Mouse (Mus musculus) heart, embryonic 11.5 days (tissue): ENCODE data around the gene Crocc2. TPM values are rescaled to one million over a fixed set of nuclear protein-coding genes. Genes with fewer than 3 reads are reported as not detected.
A peak's percentile ranks its signal among the peaks of the same experiment; 100 is the strongest.

Source experiments
- ATAC-seq: fragments of 200-750 bp; cut with Nextera tagmentation; replicated peaks from 2 replicates; pipeline ENCODE4 v1.8.0; 2017; ENCODE audit warnings: moderate library complexity; ENCODE audit not compliant: insufficient number of reproducible peaks, low FRiP score, low TSS enrichment
- H3K27ac ChIP-seq: fragments of 300-500 bp; sonication (generic); 2 replicates; pipeline ENCODE4 v1.5.1; 2014; ENCODE audit warnings: mild to moderate bottlenecking, low read depth, low read length
- H3K27me3 ChIP-seq: fragments of 300-500 bp; sonication (generic); 2 replicates; pipeline ENCODE4 v1.6.1; 2014; ENCODE audit warnings: mild to moderate bottlenecking, low read length, mixed read lengths; ENCODE audit not compliant: control insufficient read depth, insufficient read depth
- H3K36me3 ChIP-seq: fragments of 300-500 bp; sonication (generic); 2 replicates; pipeline ENCODE4 v1.6.1; 2014; ENCODE audit warnings: mild to moderate bottlenecking, low read length, moderate library complexity, mixed read lengths; ENCODE audit not compliant: control insufficient read depth, insufficient read depth
- H3K4me1 ChIP-seq: fragments of 300-500 bp; sonication (generic); 2 replicates; pipeline ENCODE4 v1.6.1; 2014; ENCODE audit warnings: low read length; ENCODE audit not compliant: control insufficient read depth, insufficient read depth
- H3K4me2 ChIP-seq: fragments of 300-500 bp; sonication (generic); 2 replicates; pipeline ENCODE4 v1.6.1; 2014; ENCODE audit warnings: mild to moderate bottlenecking, moderate library complexity
- H3K4me3 ChIP-seq: fragments of 300-500 bp; sonication (generic); 2 replicates; pipeline ENCODE4 v1.5.1; 2014; ENCODE audit warnings: low read depth, low read length
- H3K9ac ChIP-seq: fragments of 300-500 bp; sonication (generic); 2 replicates; pipeline ENCODE4 v1.6.1; 2014; ENCODE audit warnings: mild to moderate bottlenecking, low read depth, low read length, moderate library complexity
- H3K9me3 ChIP-seq: fragments of 300-500 bp; sonication (generic); replicated peaks from 2 replicates; pipeline ENCODE4 v1.6.1; 2016; ENCODE audit warnings: low read length; ENCODE audit not compliant: control insufficient read depth
- whole genome bisulfite sequencing: fragments of 180-500 bp; shearing (Covaris S2); extraction: QIAGEN DNeasy Blood & Tissue Kit; methylation state at CpG from one replicate; pipeline ENCODE4 v1.1.7; 2014; ENCODE audit not compliant: insufficient replicate concordance; 5-methylcytosine and 5-hydroxymethylcytosine counted together
- polyA plus RNA-seq: library from polyadenylated mRNA; unstranded; fragments of >200 nt; fragmentation: Nextera tagmentation; extraction: Ambion mirVana; gene quantifications from 2 replicates; pipeline ENCODE4 v1.2.1, GENCODE M21; 2014

The Crocc2 gene
- polyA plus RNA-seq, 1 experiment from 2014 or later = 0.24 TPM

- Histone ChIP-seq H3K4me3 (no peak overlapping the region), H3K4me2 (no peak overlapping the region), H3K27me3 (peaks cover 11% of the 10 kb centered on the region), H3K27ac (no peak overlapping the region), H3K9me3 (no peaks in the 10 kb centered on the region), H3K9ac (no peak overlapping the region), H3K4me1 (no peaks in the 10 kb centered on the region), H3K36me3 (no peaks in the 10 kb centered on the region)
- ATAC-seq = no peak
- WGBS = 75% methylated on average over 6 of the region's 6 CpGs
These were observed 60.7 kb downstream of the Crocc2 start for GRCm38 (mm10) chr1:93229221-93229620.

DNA sequence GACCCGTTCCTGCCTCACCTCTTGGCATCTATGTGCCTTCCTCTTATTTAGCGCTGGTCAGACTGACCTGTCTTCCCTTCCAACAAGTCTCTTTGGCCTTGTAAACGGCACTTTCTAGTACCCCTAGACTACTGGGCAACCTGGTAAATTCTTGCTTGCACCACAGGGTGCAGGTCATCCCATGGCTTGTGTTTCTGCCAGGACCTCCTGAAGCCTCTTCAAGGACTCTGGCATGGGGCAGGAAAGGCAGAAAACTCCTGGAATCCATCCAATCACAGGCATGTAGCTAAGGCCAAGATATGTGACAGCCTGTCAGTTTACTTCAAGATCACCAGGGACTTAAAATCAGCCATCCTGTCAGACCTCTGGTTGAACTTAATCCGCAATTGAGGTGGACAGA lies 61.1 kb downstream of the Crocc2 start:
- Histone ChIP-seq H3K27ac (no peak overlapping the region), H3K36me3 (no peaks in the 10 kb centered on the region), H3K9me3 (no peaks in the 10 kb centered on the region), H3K4me3 (no peak overlapping the region), H3K4me2 (no peak overlapping the region), H3K27me3 (peaks cover 11% of the 10 kb centered on the region), H3K9ac (no peak overlapping the region), H3K4me1 (no peaks in the 10 kb centered on the region)
- WGBS = 68% methylated on average over 4 of the region's 4 CpGs
- ATAC-seq = no peak

DNA sequence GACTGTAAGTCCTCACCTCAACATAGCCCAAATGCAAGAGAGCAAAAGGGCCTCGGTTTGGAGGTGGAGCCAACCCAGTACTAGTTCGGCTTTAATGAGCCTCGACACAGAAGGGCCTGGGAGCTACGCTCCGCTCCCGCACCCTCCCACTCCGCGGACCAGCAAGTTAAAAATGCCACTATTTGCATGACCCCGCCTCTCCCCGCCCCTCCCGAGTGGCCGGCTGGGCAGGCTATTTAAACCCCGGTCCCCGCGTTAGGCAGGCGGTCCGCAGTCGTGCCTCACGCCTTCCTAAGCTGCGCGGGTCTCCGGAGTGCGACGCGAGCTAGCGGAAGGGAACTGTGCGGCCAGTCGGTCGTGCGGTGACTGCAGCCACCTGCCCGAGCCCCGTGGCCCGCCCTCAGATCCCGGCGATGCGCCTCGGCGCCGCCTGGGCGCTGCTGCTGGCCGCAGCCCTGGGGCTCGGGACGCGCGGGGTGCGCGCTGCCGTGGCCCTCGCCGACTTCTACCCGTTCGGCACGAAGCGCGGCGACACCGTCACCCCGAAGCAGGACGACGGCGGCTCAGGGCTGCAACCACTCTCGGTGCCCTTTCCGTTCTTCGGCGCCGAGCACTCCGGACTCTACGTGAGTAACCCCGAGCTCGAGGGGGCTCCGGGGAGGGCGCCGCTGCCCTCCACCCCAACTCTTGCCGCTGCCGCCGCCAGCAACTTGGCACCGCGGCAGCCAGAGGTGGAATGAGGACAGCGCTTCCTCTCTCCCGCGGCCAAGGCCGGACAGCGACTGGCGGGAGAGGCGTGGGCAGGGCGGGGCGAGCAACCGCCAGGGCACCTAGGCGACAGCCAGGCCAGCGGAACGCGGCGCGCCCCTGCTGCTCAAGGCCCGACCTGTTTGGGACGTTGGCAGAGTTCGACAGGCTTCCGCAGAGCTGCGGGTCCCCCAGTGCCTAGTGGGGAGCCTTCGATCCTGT lies 67.3 kb downstream of the Crocc2 start, which contains the start of gene Sned1:
Gene Sned1, plus strand, starts transcription at position 266 of the 969 bp plus-strand sequence.
- ATAC-seq = peak; percentile 82
- under 1% methylated on average over 90 of the region's 100 CpGs for WGBS
- peak within 1 kb of the TSS; percentile 67; the same call in 1 of the 2 replicates for H3K9ac ChIP-seq
- no peaks in the 10 kb centered on the region for H3K36me3 ChIP-seq
- H3K4me3 ChIP-seq = peak within 1 kb of the TSS; percentile 59
- H3K27me3 ChIP-seq = peaks cover 42% of the 10 kb centered on the region
- peak within 1 kb of the TSS; percentile 96 for H3K4me2 ChIP-seq
- no peak within 1 kb of the TSS; the same call in 1 of the 2 replicates for H3K27ac ChIP-seq
- no peaks in the 10 kb centered on the region for H3K9me3 ChIP-seq
- peaks cover 14% of the 10 kb centered on the region; the same call in 1 of the 2 replicates for H3K4me1 ChIP-seq

DNA sequence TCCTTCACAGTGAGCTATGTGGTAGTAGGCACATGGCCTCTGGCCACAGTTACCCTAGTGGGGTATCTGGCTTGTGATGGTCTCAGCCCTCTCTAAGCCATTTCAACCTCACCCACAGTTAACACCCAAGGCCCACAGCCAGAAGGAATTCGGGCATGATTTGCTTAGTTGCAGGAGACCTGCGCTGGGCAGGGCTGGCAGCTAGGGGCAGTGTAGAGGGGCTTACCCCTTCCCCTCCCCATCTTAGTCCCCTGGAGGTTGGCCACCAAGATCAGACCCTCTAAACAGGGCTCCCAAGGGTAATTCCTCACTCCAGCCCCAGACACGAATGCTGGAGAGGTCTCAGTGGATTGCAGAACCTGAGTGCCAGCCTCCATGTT lies 68.0 kb downstream of the Crocc2 start:
- H3K4me2 ChIP-seq = peak overlapping the region; percentile 96
- peak overlapping the region; percentile 59 for H3K4me3 ChIP-seq
- H3K27ac ChIP-seq = no peak overlapping the region
- peaks cover 39% of the 10 kb centered on the region for H3K27me3 ChIP-seq
- H3K9ac ChIP-seq = 0 out of 2 replicates have a peak overlapping the region, but pooled peaks have one; percentile 67
- peaks cover 14% of the 10 kb centered on the region; the same call in 1 of the 2 replicates for H3K4me1 ChIP-seq
- H3K9me3 ChIP-seq = no peaks in the 10 kb centered on the region
- ATAC-seq = 0 out of 2 replicates have a peak, but pooled peaks have one; percentile 5
- 12% methylated on average over 3 of the region's 3 CpGs for WGBS
- no peaks in the 10 kb centered on the region for H3K36me3 ChIP-seq

DNA sequence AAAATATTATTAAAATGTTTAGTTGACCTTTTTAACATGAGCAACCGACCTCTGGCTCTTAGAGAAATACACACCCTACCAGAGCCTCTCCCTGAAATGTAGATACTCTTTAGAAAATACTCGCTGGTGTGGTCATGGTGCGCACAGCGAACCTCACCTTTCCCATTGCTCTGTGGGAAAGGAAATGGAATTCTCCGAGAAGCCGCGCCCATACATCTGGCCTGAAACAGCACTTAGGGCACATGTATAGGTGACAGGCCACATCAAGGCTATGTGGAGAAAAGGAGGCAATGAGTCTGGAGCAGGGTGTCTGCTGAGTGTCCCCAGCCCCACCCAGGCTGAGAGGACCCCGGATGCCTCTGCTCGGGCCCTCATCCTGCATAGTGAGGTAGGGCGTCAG lies 69.2 kb downstream of the Crocc2 start:
- peaks cover 39% of the 10 kb centered on the region for H3K27me3 ChIP-seq
- no peak overlapping the region for H3K4me3 ChIP-seq
- peaks cover 14% of the 10 kb centered on the region; the same call in 1 of the 2 replicates for H3K4me1 ChIP-seq
- 87% methylated on average over 10 of the region's 10 CpGs for WGBS
- no peak overlapping the region for H3K27ac ChIP-seq
- H3K4me2 ChIP-seq = no peak overlapping the region
- no peak overlapping the region for H3K9ac ChIP-seq
- H3K36me3 ChIP-seq = no peaks in the 10 kb centered on the region
- no peak for ATAC-seq
- H3K9me3 ChIP-seq = no peaks in the 10 kb centered on the region

DNA sequence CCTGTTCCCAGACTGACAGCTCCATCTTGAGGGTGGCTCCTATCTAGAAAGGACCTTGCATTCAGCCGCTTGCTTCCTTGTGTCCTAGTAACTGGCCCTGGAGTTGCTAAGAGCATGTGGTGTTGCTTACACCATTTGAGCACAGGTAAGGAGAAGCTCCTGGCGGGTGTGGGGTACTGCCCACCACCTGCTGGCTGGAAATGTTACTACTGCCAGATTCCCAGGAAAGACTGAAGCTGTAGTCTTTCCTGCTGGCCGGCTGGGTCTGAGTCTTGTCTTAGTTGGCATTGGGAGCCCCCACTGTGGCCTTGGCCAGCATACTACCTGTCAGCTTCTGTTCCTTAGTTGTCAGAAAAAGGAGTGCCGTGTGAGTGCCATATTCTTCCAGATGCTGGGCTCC lies 69.7 kb downstream of the Crocc2 start:
- 37% methylated on average over 4 of the region's 4 CpGs for WGBS
- Histone ChIP-seq H3K4me3 (no peak overlapping the region), H3K27ac (no peak overlapping the region), H3K4me2 (no peak overlapping the region), H3K9ac (no peak overlapping the region), H3K4me1 (peaks cover 14% of the 10 kb centered on the region; the same call in 1 of the 2 replicates), H3K27me3 (peaks cover 39% of the 10 kb centered on the region), H3K9me3 (no peaks in the 10 kb centered on the region), H3K36me3 (no peaks in the 10 kb centered on the region)
- no peak for ATAC-seq

DNA sequence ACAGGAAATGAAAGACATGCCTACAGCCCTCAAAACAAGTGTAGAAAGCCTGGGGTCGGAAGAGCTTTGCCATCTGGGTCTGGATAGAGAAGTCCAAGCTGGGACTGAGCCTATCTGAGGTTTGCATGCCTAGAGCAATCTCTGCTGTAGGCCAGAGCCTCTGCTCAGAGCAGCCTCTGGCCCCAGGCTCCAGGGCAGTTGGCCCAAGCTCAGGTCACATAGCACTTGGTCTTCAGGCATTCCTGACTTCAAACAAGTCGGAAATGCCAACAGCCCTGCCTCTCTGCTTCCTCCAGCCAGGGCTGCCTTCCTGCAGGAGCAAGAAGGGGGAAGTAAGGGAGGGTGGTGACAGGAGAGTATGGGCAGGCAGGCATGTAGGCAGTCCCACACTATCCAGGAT lies 77.4 kb downstream of the Crocc2 start:
- no peak overlapping the region for H3K27ac ChIP-seq
- H3K36me3 ChIP-seq = no peaks in the 10 kb centered on the region
- 33% methylated on average over 2 of the region's 2 CpGs for WGBS
- no peak overlapping the region for H3K9ac ChIP-seq
- ATAC-seq = no peak
- H3K4me1 ChIP-seq = no peaks in the 10 kb centered on the region
- no peaks in the 10 kb centered on the region for H3K9me3 ChIP-seq
- H3K4me2 ChIP-seq = no peak overlapping the region
- no peak overlapping the region for H3K4me3 ChIP-seq
- H3K27me3 ChIP-seq = no peaks in the 10 kb centered on the region; the same call in 1 of the 2 replicates

- H3K4me1 ChIP-seq = no peaks in the 10 kb centered on the region
- no peak for ATAC-seq
- H3K9ac ChIP-seq = no peak overlapping the region
- H3K4me3 ChIP-seq = no peak overlapping the region
- H3K27me3 ChIP-seq = no peaks in the 10 kb centered on the region
- WGBS = 26% methylated on average over 2 of the region's 2 CpGs
- H3K4me2 ChIP-seq = no peak overlapping the region
- H3K9me3 ChIP-seq = no peaks in the 10 kb centered on the region
- no peak overlapping the region for H3K27ac ChIP-seq
- no peaks in the 10 kb centered on the region for H3K36me3 ChIP-seq
These were observed 84.1 kb downstream of the Crocc2 start for GRCm38 (mm10) chr1:93252586-93252985.
